Mouse (Mus musculus) forebrain, embryonic 14.5 days (tissue): Measurements from ENCODE around the gene Ctsw. TPM values are rescaled to one million over a fixed set of nuclear protein-coding genes. Genes with fewer than 3 reads are reported as not detected.

Experiments used
- ATAC-seq: fragments of 200-750 bp; cut with Nextera tagmentation; 2 replicates; pipeline ENCODE4 v1.8.0; 2017; ENCODE audit warnings: mild to moderate bottlenecking, moderate library complexity
- DNase-seq: peaks from one replicate; pipeline ENCODE4 v3.0.0-alpha.2; 2015; ENCODE audit warnings: low spot score
- H3K27ac ChIP-seq: fragments of 300-500 bp; sonication (generic); 2 replicates; pipeline ENCODE4 v1.5.1; 2014; ENCODE audit warnings: low read depth, mild to moderate bottlenecking, control low read depth, low read length, moderate library complexity
- H3K27me3 ChIP-seq: fragments of 300-500 bp; sonication (generic); replicated peaks from 2 replicates; pipeline ENCODE4 v1.6.1; 2014; ENCODE audit warnings: low read length, control low read depth, mixed read lengths; ENCODE audit not compliant: control insufficient read depth, insufficient read depth
- H3K36me3 ChIP-seq: fragments of 300-500 bp; sonication (generic); 2 replicates; pipeline ENCODE4 v1.6.1; 2014; ENCODE audit warnings: low read length, control low read depth; ENCODE audit not compliant: control insufficient read depth, insufficient read depth
- H3K4me1 ChIP-seq: fragments of 300-500 bp; sonication (generic); 2 replicates; pipeline ENCODE4 v1.6.1; 2014; ENCODE audit warnings: antibody characterized with exemption, low read length, control low read depth; ENCODE audit not compliant: control insufficient read depth, insufficient read depth
- H3K4me2 ChIP-seq: fragments of 300-500 bp; sonication (generic); 2 replicates; pipeline ENCODE4 v1.6.1; 2014; ENCODE audit warnings: mild to moderate bottlenecking, control low read depth, low read length
- H3K4me3 ChIP-seq: fragments of 300-500 bp; sonication (generic); 2 replicates; pipeline ENCODE4 v1.5.1; 2014; ENCODE audit warnings: low read depth, low read length, control low read depth
- H3K9ac ChIP-seq: fragments of 300-500 bp; sonication (generic); 2 replicates; pipeline ENCODE4 v1.6.1; 2014; ENCODE audit warnings: mild to moderate bottlenecking, low read length, control low read depth, moderate library complexity
- H3K9me3 ChIP-seq: fragments of 300-500 bp; sonication (generic); replicated peaks from 2 replicates; pipeline ENCODE4 v1.6.1; 2016; ENCODE audit warnings: low read length, control low read depth, mixed read lengths; ENCODE audit not compliant: control insufficient read depth
- WGBS: fragments of 180-500 bp; shearing (Covaris S2); extraction: QIAGEN DNeasy Blood & Tissue Kit; methylation state at CpG from one replicate; pipeline ENCODE4 v1.1.7; 2014; 5-methylcytosine and 5-hydroxymethylcytosine counted together
- polyA plus RNA-seq: library from polyadenylated mRNA; unstranded; fragments of >200 nt; fragmentation: Nextera tagmentation; extraction: Ambion mirVana; gene quantifications from 2 replicates; pipeline ENCODE4 v1.2.1, GENCODE M21; 2014

Ctsw gene
- polyA plus RNA-seq, result 3.4 and 5.3 TPM in 2 replicates

GRCm38 (mm10) chr19:5468374-5468773, at the start of gene Ctsw:
TSS of gene Ctsw (minus strand) at chr19:5468507.
- WGBS, result 65% methylated on average over 5 of the region's 5 CpGs
- ATAC-seq (no peak), DNase-seq (no peak)
- no peak within 1 kb of the TSS for H3K4me3 ChIP-seq
- no peak within 1 kb of the TSS for H3K9ac ChIP-seq
- no peaks in the 10 kb centered on the region for H3K9me3 ChIP-seq
- peaks cover 43% of the 10 kb centered on the region for H3K36me3 ChIP-seq
- H3K27me3 ChIP-seq, result no peaks in the 10 kb centered on the region
- 0 out of 2 replicates have a peak, but pooled peaks cover 4% of the 10 kb centered on the region for H3K4me1 ChIP-seq
- H3K4me2 ChIP-seq, result no peak within 1 kb of the TSS
- no peak within 1 kb of the TSS for H3K27ac ChIP-seq

GRCm38 (mm10) chr19:5516906-5517505, 48.7 kb upstream of the Ctsw start:
- Histone ChIP-seq H3K27me3 (no peaks in the 10 kb centered on the region), H3K4me1 (no peaks in the 10 kb centered on the region; the same call in 1 of the 2 replicates), H3K4me3 (no peak overlapping the region), H3K9ac (no peak overlapping the region), H3K27ac (no peak overlapping the region), H3K36me3 (no peaks in the 10 kb centered on the region), H3K9me3 (no peaks in the 10 kb centered on the region), H3K4me2 (no peak overlapping the region)
- no peak for ATAC-seq
- DNase-seq, result no peak
- WGBS, result 80% methylated on average over 8 of the region's 8 CpGs

GRCm38 (mm10) chr19:5515840-5516777, 47.8 kb upstream of the Ctsw start:
- Histone ChIP-seq H3K27ac (no peak overlapping the region), H3K4me3 (no peak overlapping the region), H3K4me1 (peaks cover 2% of the 10 kb centered on the region; the same call in 1 of the 2 replicates), H3K27me3 (no peaks in the 10 kb centered on the region), H3K9me3 (no peaks in the 10 kb centered on the region), H3K4me2 (no peak overlapping the region), H3K9ac (no peak overlapping the region), H3K36me3 (no peaks in the 10 kb centered on the region)
- no peak for DNase-seq
- WGBS, result 81% methylated on average over 7 of the region's 7 CpGs
- no peak for ATAC-seq

GRCm38 (mm10) chr19:5513005-5513349, 44.7 kb upstream of the Ctsw start:
- no peaks in the 10 kb centered on the region for H3K27me3 ChIP-seq
- no peaks in the 10 kb centered on the region for H3K36me3 ChIP-seq
- DNase-seq (no peak), ATAC-seq (no peak)
- H3K4me3 ChIP-seq, result no peak overlapping the region
- H3K9ac ChIP-seq, result no peak overlapping the region
- H3K27ac ChIP-seq, result no peak overlapping the region
- H3K4me1 ChIP-seq, result peaks cover 7% of the 10 kb centered on the region; the same call in 1 of the 2 replicates
- 87% methylated on average over 3 of the region's 3 CpGs for WGBS
- H3K4me2 ChIP-seq, result no peak overlapping the region
- no peaks in the 10 kb centered on the region for H3K9me3 ChIP-seq

- no peak for DNase-seq
- no peak overlapping the region for H3K9ac ChIP-seq
- H3K4me2 ChIP-seq, result no peak overlapping the region
- H3K4me3 ChIP-seq, result no peak overlapping the region
- no peaks in the 10 kb centered on the region for H3K27me3 ChIP-seq
- H3K9me3 ChIP-seq, result no peaks in the 10 kb centered on the region
- H3K36me3 ChIP-seq, result no peaks in the 10 kb centered on the region
- peaks cover 7% of the 10 kb centered on the region; the same call in 1 of the 2 replicates for H3K4me1 ChIP-seq
- no peak overlapping the region for H3K27ac ChIP-seq
- WGBS, result 80% methylated on average over 12 of the region's 12 CpGs
- no peak for ATAC-seq
These were observed 44.0 kb upstream of the Ctsw start for GRCm38 (mm10) chr19:5512091-5513004.

- H3K27me3 ChIP-seq, result no peaks in the 10 kb centered on the region
- peak overlapping the region; percentile 53 for H3K4me2 ChIP-seq
- peaks cover 7% of the 10 kb centered on the region; the same call in 1 of the 2 replicates for H3K4me1 ChIP-seq
- H3K9ac ChIP-seq, result peak overlapping the region; percentile 49
- H3K4me3 ChIP-seq, result peak overlapping the region; percentile 42
- DNase-seq, result no peak
- no peak overlapping the region for H3K27ac ChIP-seq
- ATAC-seq, result 0 out of 2 replicates have a peak, but pooled peaks have one; percentile 0
- WGBS, result 54% methylated on average over 15 of the region's 15 CpGs
- no peaks in the 10 kb centered on the region for H3K9me3 ChIP-seq
- H3K36me3 ChIP-seq, result no peaks in the 10 kb centered on the region
These were observed 42.8 kb upstream of the Ctsw start for GRCm38 (mm10) chr19:5511074-5511632.

GRCm38 (mm10) chr19:5510031-5511026, 42.0 kb upstream of the Ctsw start, which contains the start of gene Snx32:
TSS of gene Snx32 (minus strand) at chr19:5510538.
- no peaks in the 10 kb centered on the region for H3K27me3 ChIP-seq
- peaks cover 7% of the 10 kb centered on the region; the same call in 1 of the 2 replicates for H3K4me1 ChIP-seq
- DNase-seq (peak; percentile 99), ATAC-seq (peak; percentile 100)
- no peaks in the 10 kb centered on the region for H3K9me3 ChIP-seq
- peak within 1 kb of the TSS; percentile 53 for H3K4me2 ChIP-seq
- 3% methylated on average over 47 of the region's 47 CpGs for WGBS
- H3K36me3 ChIP-seq, result no peaks in the 10 kb centered on the region
- peak within 1 kb of the TSS; percentile 59 for H3K9ac ChIP-seq
- peak within 1 kb of the TSS; percentile 42 for H3K4me3 ChIP-seq
- no peak within 1 kb of the TSS for H3K27ac ChIP-seq
